Mouse (Mus musculus): ENCODE data around the gene Fam192a. TPM values are rescaled to one million over a fixed set of nuclear protein-coding genes. Genes with fewer than 3 reads are reported as not detected.

The Fam192a gene
- total and polyA plus RNA-seq, 3 experiments = 13.7 to 20.3 (median 18.6) TPM

DNA sequence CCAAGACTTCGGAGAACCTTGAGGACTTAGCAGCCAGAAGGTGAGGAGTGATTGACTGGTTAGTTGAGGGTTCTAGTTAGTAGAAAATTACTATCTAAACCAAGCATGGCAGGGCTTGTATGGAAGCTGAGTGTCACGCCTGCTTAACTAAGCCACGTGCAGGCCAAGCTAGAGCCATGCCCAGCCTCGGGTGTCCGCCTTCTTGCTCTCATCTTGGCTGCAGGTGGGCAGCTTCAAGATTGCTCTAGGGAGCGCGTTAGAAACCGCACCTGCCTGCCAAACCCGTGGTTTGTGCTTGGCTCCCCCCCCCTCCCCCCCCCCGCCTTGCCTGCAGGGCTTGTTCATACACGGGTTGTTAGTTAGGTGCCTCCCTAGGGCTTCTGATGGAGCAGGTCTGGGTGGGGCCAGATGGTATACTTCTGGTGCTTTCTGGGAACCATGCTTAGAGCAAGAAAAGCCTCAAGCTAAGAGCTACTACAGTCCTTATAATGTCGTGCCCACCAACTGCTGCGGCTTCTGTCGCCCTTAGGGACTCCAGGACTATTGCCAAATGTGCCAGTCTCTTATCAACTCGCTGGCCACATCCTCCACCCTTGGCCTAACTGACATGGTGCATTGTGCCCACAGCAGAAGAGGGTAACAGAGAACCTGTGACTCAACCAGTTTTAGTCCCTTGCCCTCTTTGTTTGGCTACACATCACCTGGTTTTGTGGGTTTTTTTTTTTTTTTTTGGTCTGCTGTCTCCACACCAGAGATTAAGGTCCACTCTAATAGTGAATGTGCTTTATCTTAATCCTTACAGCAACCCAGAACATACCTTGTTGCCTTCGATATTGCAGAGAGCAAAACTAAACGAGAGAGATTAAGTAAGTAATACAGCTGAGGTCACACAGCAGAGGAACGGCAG, 60.7 kb downstream of the Fam192a start:
- intact Hi-C loops (cut with DNase I) = no loop called here
- Histone ChIP-seq H3K27me3 (ENCODE audit: control insufficient read depth, insufficient read depth, low read length) (no peaks in the 10 kb centered on the region), H3K4me3 (no peak overlapping the region), H3K9ac (ENCODE audit: low read depth, low read length) (no peak overlapping the region), H3K36me3 (ENCODE audit: control insufficient read depth, insufficient read depth, low read length) (no peaks in the 10 kb centered on the region), H3K27ac (no peak overlapping the region), H3K4me1 (ENCODE audit: control insufficient read depth, insufficient read depth, low read length) (peaks cover 9% of the 10 kb centered on the region), H3K79me2 (replicated peaks; ENCODE audit: control insufficient read depth, insufficient read depth, low read length) (no peaks in the 10 kb centered on the region)
- DNase-seq = no peak
- WGBS = 74% methylated on average over 18 of the region's 18 CpGs
- TF ChIP-seq POLR2A (IDR thresholded peaks at IDR 0.05; ENCODE audit: insufficient read depth, low read depth, low read length) (no peak), CTCF (IDR thresholded peaks at IDR 0.05) (no peak), EP300 (IDR thresholded peaks at IDR 0.05; ENCODE audit: insufficient read depth, low read depth, low read length) (no peak)

GRCm38 (mm10) chr8:94540025-94540424, 61.8 kb downstream of the Fam192a start:
- no peak overlapping the region for H3K4me3 ChIP-seq
- no peaks in the 10 kb centered on the region for H3K36me3 ChIP-seq (ENCODE audit: control insufficient read depth, insufficient read depth, low read length)
- H3K9ac ChIP-seq (ENCODE audit: low read depth, low read length) = no peak overlapping the region
- no peak for TF ChIP-seq POLR2A (IDR thresholded peaks at IDR 0.05; ENCODE audit: insufficient read depth, low read depth, low read length)
- no peak for TF ChIP-seq EP300 (IDR thresholded peaks at IDR 0.05; ENCODE audit: insufficient read depth, low read depth, low read length)
- no peak for TF ChIP-seq CTCF (IDR thresholded peaks at IDR 0.05)
- H3K79me2 ChIP-seq (replicated peaks; ENCODE audit: control insufficient read depth, insufficient read depth, low read length) = no peaks in the 10 kb centered on the region
- intact Hi-C loops (cut with DNase I) = no loop called here
- no peak overlapping the region for H3K27ac ChIP-seq
- H3K4me1 ChIP-seq (ENCODE audit: control insufficient read depth, insufficient read depth, low read length) = peaks cover 10% of the 10 kb centered on the region
- DNase-seq = no peak
- WGBS = 58% methylated on average over 2 of the region's 2 CpGs
- H3K27me3 ChIP-seq (ENCODE audit: control insufficient read depth, insufficient read depth, low read length) = no peaks in the 10 kb centered on the region

GRCm38 (mm10) chr8:94537456-94537855, 64.3 kb downstream of the Fam192a start:
- Histone ChIP-seq H3K36me3 (ENCODE audit: control insufficient read depth, insufficient read depth, low read length) (no peaks in the 10 kb centered on the region), H3K9ac (ENCODE audit: low read depth, low read length) (no peak overlapping the region), H3K79me2 (replicated peaks; ENCODE audit: control insufficient read depth, insufficient read depth, low read length) (no peaks in the 10 kb centered on the region), H3K4me1 (ENCODE audit: control insufficient read depth, insufficient read depth, low read length) (peaks cover 10% of the 10 kb centered on the region), H3K27me3 (ENCODE audit: control insufficient read depth, insufficient read depth, low read length) (no peaks in the 10 kb centered on the region), H3K27ac (no peak overlapping the region), H3K4me3 (no peak overlapping the region)
- peak; percentile 42 to 65 for DNase-seq
- intact Hi-C loops (cut with DNase I) = no loop called here
- WGBS = 58% methylated on average over 2 of the region's 2 CpGs
- TF ChIP-seq POLR2A (IDR thresholded peaks at IDR 0.05; ENCODE audit: insufficient read depth, low read depth, low read length) (no peak), CTCF (IDR thresholded peaks at IDR 0.05) (no peak), EP300 (IDR thresholded peaks at IDR 0.05; ENCODE audit: insufficient read depth, low read depth, low read length) (no peak)

GRCm38 (mm10) chr8:94535631-94536030, 66.2 kb downstream of the Fam192a start:
- H3K27ac ChIP-seq = no peak overlapping the region
- no peak for DNase-seq
- H3K27me3 ChIP-seq (ENCODE audit: control insufficient read depth, insufficient read depth, low read length) = no peaks in the 10 kb centered on the region
- H3K4me3 ChIP-seq = no peak overlapping the region
- no peak for TF ChIP-seq CTCF (IDR thresholded peaks at IDR 0.05)
- no peak for TF ChIP-seq POLR2A (IDR thresholded peaks at IDR 0.05; ENCODE audit: insufficient read depth, low read depth, low read length)
- no peak for TF ChIP-seq EP300 (IDR thresholded peaks at IDR 0.05; ENCODE audit: insufficient read depth, low read depth, low read length)
- no peaks in the 10 kb centered on the region for H3K36me3 ChIP-seq (ENCODE audit: control insufficient read depth, insufficient read depth, low read length)
- 83% methylated on average over 7 of the region's 7 CpGs for WGBS
- no peak overlapping the region for H3K9ac ChIP-seq (ENCODE audit: low read depth, low read length)
- intact Hi-C loops (cut with DNase I) = no loop called here
- H3K4me1 ChIP-seq (ENCODE audit: control insufficient read depth, insufficient read depth, low read length) = peaks cover 10% of the 10 kb centered on the region
- H3K79me2 ChIP-seq (replicated peaks; ENCODE audit: control insufficient read depth, insufficient read depth, low read length) = no peaks in the 10 kb centered on the region

DNA sequence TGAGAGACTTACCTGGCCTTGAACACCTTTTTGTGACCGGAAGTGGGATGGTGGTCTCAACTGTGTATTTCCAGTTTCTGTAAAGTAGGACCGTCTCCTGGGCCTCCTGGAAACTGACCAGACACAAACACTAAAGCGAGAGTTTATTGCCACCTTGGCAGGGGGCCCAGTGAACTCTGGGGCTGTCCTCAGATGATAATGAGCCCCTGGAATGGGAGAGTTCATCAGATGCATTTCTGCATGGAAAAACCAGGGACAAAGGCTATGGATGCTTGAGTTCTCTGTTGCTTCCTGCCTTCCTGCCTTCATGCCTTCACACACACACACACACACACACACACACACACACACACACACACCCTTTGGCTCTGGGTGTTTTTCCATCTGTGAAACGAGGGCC, 67.2 kb downstream of the Fam192a start:
- intact Hi-C loops (cut with DNase I) = loop anchor here (5.0 kb wide), 2 partner anchors 33 to 278 kb away; partner anchors contain the start of gene Ccl17
- no peaks in the 10 kb centered on the region for H3K36me3 ChIP-seq (ENCODE audit: control insufficient read depth, insufficient read depth, low read length)
- H3K27ac ChIP-seq = no peak overlapping the region
- no peak for TF ChIP-seq EP300 (IDR thresholded peaks at IDR 0.05; ENCODE audit: insufficient read depth, low read depth, low read length)
- TF ChIP-seq POLR2A (IDR thresholded peaks at IDR 0.05; ENCODE audit: insufficient read depth, low read depth, low read length) = no peak
- TF ChIP-seq CTCF (IDR thresholded peaks at IDR 0.05) = no peak
- H3K27me3 ChIP-seq (ENCODE audit: control insufficient read depth, insufficient read depth, low read length) = no peaks in the 10 kb centered on the region
- no peak overlapping the region for H3K9ac ChIP-seq (ENCODE audit: low read depth, low read length)
- peaks cover 8% of the 10 kb centered on the region for H3K4me1 ChIP-seq (ENCODE audit: control insufficient read depth, insufficient read depth, low read length)
- WGBS = 50% methylated on average over 4 of the region's 4 CpGs
- no peaks in the 10 kb centered on the region for H3K79me2 ChIP-seq (replicated peaks; ENCODE audit: control insufficient read depth, insufficient read depth, low read length)
- H3K4me3 ChIP-seq = no peak overlapping the region
- DNase-seq = no peak
